Mouse (Mus musculus) kidney, embryonic 16.5 days (tissue): ENCODE results near the gene Tenm2. TPM values are rescaled to one million over a fixed set of nuclear protein-coding genes. Genes with fewer than 3 reads are reported as not detected.

Experiments
- ATAC-seq: fragments of 200-750 bp; cut with Nextera tagmentation; 2 replicates; pipeline ENCODE4 v1.8.0; 2017; ENCODE audit warnings: moderate TSS enrichment; ENCODE audit not compliant: low FRiP score, low TSS enrichment
- H3K27ac ChIP-seq: fragments of 300-500 bp; sonication (generic); 2 replicates; pipeline ENCODE4 v1.5.1; 2014; ENCODE audit warnings: low read length
- H3K27me3 ChIP-seq: fragments of 300-500 bp; sonication (generic); 2 replicates; pipeline ENCODE4 v1.6.1; 2014; ENCODE audit warnings: low read length, control low read depth, mixed read lengths; ENCODE audit not compliant: insufficient read depth
- H3K36me3 ChIP-seq: fragments of 300-500 bp; sonication (generic); 2 replicates; pipeline ENCODE4 v1.6.1; 2014; ENCODE audit warnings: low read length, control low read depth, mixed read lengths; ENCODE audit not compliant: insufficient read depth
- H3K4me1 ChIP-seq: fragments of 300-500 bp; sonication (generic); 2 replicates; pipeline ENCODE4 v1.6.1; 2014; ENCODE audit warnings: low read length, control low read depth, mixed read lengths; ENCODE audit not compliant: insufficient read depth
- H3K4me2 ChIP-seq: fragments of 300-500 bp; sonication (generic); replicated peaks from 2 replicates; pipeline ENCODE4 v1.6.1; 2014; ENCODE audit warnings: low read depth, low read length
- H3K4me3 ChIP-seq: fragments of 300-500 bp; sonication (generic); 2 replicates; pipeline ENCODE4 v1.5.1; 2014; ENCODE audit warnings: mild to moderate bottlenecking, low read length
- H3K9ac ChIP-seq: fragments of 300-500 bp; sonication (generic); replicated peaks from 2 replicates; pipeline ENCODE4 v1.6.1; 2014; ENCODE audit warnings: low read length
- H3K9me3 ChIP-seq: fragments of 300-500 bp; sonication (generic); 2 replicates; pipeline ENCODE4 v1.6.1; 2016; ENCODE audit warnings: low read length, control low read depth
- WGBS: fragments of 180-500 bp; shearing (Covaris S2); extraction: QIAGEN DNeasy Blood & Tissue Kit; methylation state at CpG from one replicate; pipeline ENCODE4 v1.1.7; 2014; 5-methylcytosine and 5-hydroxymethylcytosine counted together
- polyA plus RNA-seq: library from polyadenylated mRNA; unstranded; fragments of >200 nt; fragmentation: Nextera tagmentation; extraction: Ambion mirVana; gene quantifications from 2 replicates; pipeline ENCODE4 v1.2.1, GENCODE M21; 2015

Gene Tenm2
- polyA plus RNA-seq, 1 experiment from 2014 or later, result 0.76 TPM

- no peaks in the 10 kb centered on the region for H3K27me3 ChIP-seq
- 68% methylated on average over 6 of the region's 6 CpGs for WGBS
- H3K4me2 ChIP-seq, result no peak overlapping the region
- H3K36me3 ChIP-seq, result no peaks in the 10 kb centered on the region
- no peaks in the 10 kb centered on the region for H3K9me3 ChIP-seq
- no peak overlapping the region for H3K27ac ChIP-seq
- H3K4me1 ChIP-seq, result no peaks in the 10 kb centered on the region
- no peak for ATAC-seq
- no peak overlapping the region for H3K4me3 ChIP-seq
- H3K9ac ChIP-seq, result no peak overlapping the region
Observed at GRCm38 (mm10) chr11:36458451-36458850, 777.3 kb downstream of the Tenm2 start.

- H3K9ac ChIP-seq, result no peak overlapping the region
- H3K4me1 ChIP-seq, result no peaks in the 10 kb centered on the region
- H3K9me3 ChIP-seq, result no peaks in the 10 kb centered on the region
- no peak overlapping the region for H3K27ac ChIP-seq
- no peak overlapping the region for H3K4me2 ChIP-seq
- no peaks in the 10 kb centered on the region for H3K27me3 ChIP-seq
- ATAC-seq, result no peak
- no peaks in the 10 kb centered on the region for H3K36me3 ChIP-seq
- 68% methylated on average over 6 of the region's 6 CpGs for WGBS
- H3K4me3 ChIP-seq, result no peak overlapping the region
Observed at GRCm38 (mm10) chr11:36454076-36454475, 781.7 kb downstream of the Tenm2 start.

- ATAC-seq, result no peak
- Histone ChIP-seq H3K9me3 (no peaks in the 10 kb centered on the region), H3K9ac (no peak overlapping the region), H3K4me1 (no peaks in the 10 kb centered on the region), H3K4me3 (no peak overlapping the region), H3K27ac (no peak overlapping the region), H3K27me3 (no peaks in the 10 kb centered on the region), H3K36me3 (no peaks in the 10 kb centered on the region), H3K4me2 (no peak overlapping the region)
- 69% methylated on average over 9 of the region's 9 CpGs for WGBS
Observed at GRCm38 (mm10) chr11:36452436-36452835, 783.3 kb downstream of the Tenm2 start.

GRCm38 (mm10) chr11:36446351-36446750 is 789.4 kb downstream of the Tenm2 start:
- no peaks in the 10 kb centered on the region for H3K9me3 ChIP-seq
- H3K4me1 ChIP-seq, result no peaks in the 10 kb centered on the region
- H3K4me2 ChIP-seq, result no peak overlapping the region
- no peak overlapping the region for H3K27ac ChIP-seq
- 63% methylated on average over 2 of the region's 2 CpGs for WGBS
- no peak overlapping the region for H3K4me3 ChIP-seq
- no peaks in the 10 kb centered on the region for H3K36me3 ChIP-seq
- ATAC-seq, result no peak
- no peak overlapping the region for H3K9ac ChIP-seq
- no peaks in the 10 kb centered on the region for H3K27me3 ChIP-seq

GRCm38 (mm10) chr11:36443821-36444220 is 791.9 kb downstream of the Tenm2 start:
- H3K9me3 ChIP-seq, result no peaks in the 10 kb centered on the region
- H3K4me3 ChIP-seq, result no peak overlapping the region
- H3K9ac ChIP-seq, result no peak overlapping the region
- no peaks in the 10 kb centered on the region for H3K4me1 ChIP-seq
- no peak overlapping the region for H3K27ac ChIP-seq
- 93% methylated on average over 7 of the region's 7 CpGs for WGBS
- H3K36me3 ChIP-seq, result no peaks in the 10 kb centered on the region
- H3K27me3 ChIP-seq, result no peaks in the 10 kb centered on the region
- H3K4me2 ChIP-seq, result no peak overlapping the region
- ATAC-seq, result no peak

GRCm38 (mm10) chr11:36441801-36442200 is 794.0 kb downstream of the Tenm2 start:
- H3K9ac ChIP-seq, result no peak overlapping the region
- 37% methylated on average over 6 of the region's 6 CpGs for WGBS
- no peaks in the 10 kb centered on the region for H3K4me1 ChIP-seq
- no peaks in the 10 kb centered on the region for H3K27me3 ChIP-seq
- no peaks in the 10 kb centered on the region for H3K36me3 ChIP-seq
- H3K9me3 ChIP-seq, result no peaks in the 10 kb centered on the region
- H3K4me2 ChIP-seq, result no peak overlapping the region
- H3K27ac ChIP-seq, result no peak overlapping the region
- H3K4me3 ChIP-seq, result no peak overlapping the region
- no peak for ATAC-seq

GRCm38 (mm10) chr11:36436251-36436650 is 799.5 kb downstream of the Tenm2 start:
- Histone ChIP-seq H3K9me3 (no peaks in the 10 kb centered on the region), H3K4me3 (no peak overlapping the region), H3K9ac (no peak overlapping the region), H3K27me3 (no peaks in the 10 kb centered on the region), H3K36me3 (no peaks in the 10 kb centered on the region), H3K27ac (no peak overlapping the region), H3K4me2 (no peak overlapping the region), H3K4me1 (no peaks in the 10 kb centered on the region)
- 52% methylated on average over 8 of the region's 8 CpGs for WGBS
- ATAC-seq, result no peak

GRCm38 (mm10) chr11:36428947-36429346 is 806.8 kb downstream of the Tenm2 start:
- Histone ChIP-seq H3K9ac (no peak overlapping the region), H3K27me3 (no peaks in the 10 kb centered on the region), H3K36me3 (no peaks in the 10 kb centered on the region), H3K4me1 (no peaks in the 10 kb centered on the region), H3K27ac (no peak overlapping the region), H3K4me2 (no peak overlapping the region), H3K4me3 (no peak overlapping the region), H3K9me3 (no peaks in the 10 kb centered on the region)
- 54% methylated on average over 5 of the region's 5 CpGs for WGBS
- peak; percentile 61; the same call in 1 of the 2 replicates for ATAC-seq

- no peak for ATAC-seq
- Histone ChIP-seq H3K9me3 (no peaks in the 10 kb centered on the region), H3K4me2 (no peak overlapping the region), H3K27ac (no peak overlapping the region), H3K9ac (no peak overlapping the region), H3K27me3 (no peaks in the 10 kb centered on the region), H3K4me1 (no peaks in the 10 kb centered on the region), H3K4me3 (no peak overlapping the region), H3K36me3 (no peaks in the 10 kb centered on the region)
- WGBS, result 75% methylated on average over 3 of the region's 3 CpGs
Observed at GRCm38 (mm10) chr11:36424959-36425358, 810.8 kb downstream of the Tenm2 start.

- Histone ChIP-seq H3K4me3 (no peak overlapping the region), H3K27ac (no peak overlapping the region), H3K4me2 (no peak overlapping the region), H3K36me3 (no peaks in the 10 kb centered on the region), H3K9me3 (no peaks in the 10 kb centered on the region), H3K27me3 (no peaks in the 10 kb centered on the region), H3K4me1 (no peaks in the 10 kb centered on the region), H3K9ac (no peak overlapping the region)
- WGBS, result 58% methylated on average over 7 of the region's 7 CpGs
- ATAC-seq, result no peak
Observed at GRCm38 (mm10) chr11:36420047-36420446, 815.7 kb downstream of the Tenm2 start.

- no peaks in the 10 kb centered on the region for H3K9me3 ChIP-seq
- H3K9ac ChIP-seq, result no peak overlapping the region
- no peak overlapping the region for H3K4me3 ChIP-seq
- H3K27ac ChIP-seq, result no peak overlapping the region
- H3K36me3 ChIP-seq, result no peaks in the 10 kb centered on the region
- no peak overlapping the region for H3K4me2 ChIP-seq
- no peak for ATAC-seq
- WGBS, result 86% methylated on average over 7 of the region's 7 CpGs
- no peaks in the 10 kb centered on the region for H3K4me1 ChIP-seq
- H3K27me3 ChIP-seq, result no peaks in the 10 kb centered on the region
Observed at GRCm38 (mm10) chr11:36415244-36415643, 820.5 kb downstream of the Tenm2 start.
